Mouse (Mus musculus): ENCODE measurements around the gene Ptprm.

DNA sequence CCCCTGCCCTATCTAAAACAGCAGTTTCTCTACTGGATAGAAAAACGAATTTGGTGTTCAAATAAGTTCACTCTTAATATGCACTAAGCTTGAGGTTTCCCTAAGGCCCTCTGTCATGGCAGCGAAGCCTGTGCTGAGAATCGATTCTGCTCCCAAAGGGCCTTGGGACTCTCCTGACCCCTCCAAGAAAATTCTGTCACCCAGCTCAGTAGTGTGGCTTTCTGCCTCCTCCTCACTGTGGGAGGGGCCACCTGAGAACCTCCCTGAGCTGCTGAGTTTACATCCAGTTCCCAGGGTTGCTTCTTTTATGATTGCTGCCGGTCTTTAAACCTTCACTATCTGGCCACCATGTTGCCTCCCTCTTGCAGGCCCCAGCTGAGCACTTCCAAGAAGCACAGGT lies 666.7 kb downstream of the Ptprm start:
- TF ChIP-seq CTCF (IDR thresholded peaks at IDR 0.05) (no peak), EP300 (IDR thresholded peaks at IDR 0.05) (no peak)
